ENCODE assay signal across 7 mouse cellular contexts in genomic region chr10:118765544-118766441, GRCm38 (mm10).
DNase-seq lines count a peak whose midpoint lies in the region; ATAC-seq and TF ChIP-seq lines count a peak whose summit lies in the region.

No protein-coding gene starts in this region.

- no peaks in the 10 kb centered on the region for H3K27me3 ChIP-seq in heart, embryonic 10.5 days (ENCODE audit: insufficient read depth, poor library complexity, severe bottlenecking)
- no peaks in the 10 kb centered on the region for H3K27me3 ChIP-seq in spleen, adult 2 months (ENCODE audit: control insufficient read depth, insufficient read depth, low read length)
- H3K27me3 ChIP-seq in forebrain, embryonic 11.5 days (ENCODE audit: control insufficient read depth, insufficient read depth, low read length): no peaks in the 10 kb centered on the region
- H3K27me3 ChIP-seq in hindbrain, embryonic 14.5 days (ENCODE audit: control insufficient read depth, insufficient read depth, low read length): no peaks in the 10 kb centered on the region

- TF ChIP-seq CTCF in spleen, adult 2 months (IDR thresholded peaks at IDR 0.05; ENCODE audit: extremely low read depth, insufficient read depth, insufficient read length, insufficient replicate concordance): no peak

- 28% methylated on average over 14 of the region's 14 CpGs for WGBS in heart, embryonic 10.5 days
- 34% methylated on average over 14 of the region's 14 CpGs for WGBS in spleen, adult 2 months
- 78% methylated on average over 14 of the region's 14 CpGs for WGBS in forebrain, embryonic 11.5 days
- 81% methylated on average over 14 of the region's 14 CpGs for WGBS in hindbrain, embryonic 14.5 days

- DNase-seq in MEL-GATA-1-ER (ENCODE audit: extremely low read depth, low read depth): peak; percentile 4
- peak; percentile 69 for DNase-seq in heart, embryonic 10.5 days (ENCODE audit: low spot score)
- peak; percentile 38 for DNase-seq in kidney, postnatal 10 days
- peak; percentile 42 to 68 for DNase-seq in spleen, adult 2 months (ENCODE audit: low read depth in 1 of 2, low spot score in 2 of 2)
- no peak for DNase-seq in forebrain, embryonic 11.5 days (ENCODE audit: low spot score)
- DNase-seq in right cerebral cortex, postnatal 36 days (ENCODE audit: low spot score in 2 of 2): no peak
- no peak for DNase-seq in hindbrain, embryonic 14.5 days (ENCODE audit: low spot score)

- no peak overlapping the region for H3K4me3 ChIP-seq in heart, embryonic 10.5 days
- no peak overlapping the region for H3K4me3 ChIP-seq in spleen, adult 2 months (ENCODE audit: extremely low read depth, insufficient read depth, insufficient read length)
- no peak overlapping the region for H3K4me3 ChIP-seq in forebrain, embryonic 11.5 days (ENCODE audit: low read depth, low read length)
- H3K4me3 ChIP-seq in hindbrain, embryonic 14.5 days (replicated peaks; ENCODE audit: low read length): no peak overlapping the region

- H3K27ac ChIP-seq in heart, embryonic 10.5 days: peak overlapping the region; percentile 68
- peak overlapping the region; percentile 21; the same call in 1 of the 2 replicates for H3K27ac ChIP-seq in spleen, adult 2 months (ENCODE audit: insufficient read depth, low read length)
- H3K27ac ChIP-seq in forebrain, embryonic 11.5 days (ENCODE audit: low read depth, low read length): no peak overlapping the region
- no peak overlapping the region for H3K27ac ChIP-seq in hindbrain, embryonic 14.5 days

- no peaks in the 10 kb centered on the region for H3K9me3 ChIP-seq in heart, embryonic 10.5 days
- H3K9me3 ChIP-seq in forebrain, embryonic 11.5 days (ENCODE audit: control insufficient read depth, low read length): no peaks in the 10 kb centered on the region
- H3K9me3 ChIP-seq in hindbrain, embryonic 14.5 days (ENCODE audit: control insufficient read depth, low read length): no peaks in the 10 kb centered on the region

- H3K4me1 ChIP-seq in heart, embryonic 10.5 days: peaks cover 39% of the 10 kb centered on the region
- H3K4me1 ChIP-seq in spleen, adult 2 months (ENCODE audit: control insufficient read depth, insufficient read depth, insufficient read length): peaks cover 9% of the 10 kb centered on the region; the same call in 1 of the 2 replicates
- H3K4me1 ChIP-seq in forebrain, embryonic 11.5 days (replicated peaks; ENCODE audit: control insufficient read depth, insufficient read depth, low read length): no peaks in the 10 kb centered on the region
- H3K4me1 ChIP-seq in hindbrain, embryonic 14.5 days (replicated peaks; ENCODE audit: control insufficient read depth, insufficient read depth, low read length): no peaks in the 10 kb centered on the region

- no peak for ATAC-seq in forebrain, embryonic 11.5 days (replicated peaks; ENCODE audit: low FRiP score)
- ATAC-seq in hindbrain, embryonic 14.5 days (ENCODE audit: low FRiP score): no peak

- no peak overlapping the region for H3K4me2 ChIP-seq in forebrain, embryonic 11.5 days (ENCODE audit: low read depth, low read length, severe bottlenecking)
- no peak overlapping the region for H3K4me2 ChIP-seq in hindbrain, embryonic 14.5 days (replicated peaks)

- TF ChIP-seq POLR2A in spleen, adult 2 months (IDR thresholded peaks at IDR 0.05; ENCODE audit: low read depth, low read length): no peak

- H3K36me3 ChIP-seq in heart, embryonic 10.5 days: no peaks in the 10 kb centered on the region
- H3K36me3 ChIP-seq in spleen, adult 2 months (ENCODE audit: control insufficient read depth, insufficient read depth, low read length): no peaks in the 10 kb centered on the region
- no peaks in the 10 kb centered on the region for H3K36me3 ChIP-seq in forebrain, embryonic 11.5 days (ENCODE audit: control insufficient read depth, insufficient read depth, low read length)
- no peaks in the 10 kb centered on the region for H3K36me3 ChIP-seq in hindbrain, embryonic 14.5 days (replicated peaks; ENCODE audit: control insufficient read depth, insufficient read depth)

- H3K9ac ChIP-seq in forebrain, embryonic 11.5 days (ENCODE audit: low read length): no peak overlapping the region
- no peak overlapping the region for H3K9ac ChIP-seq in hindbrain, embryonic 14.5 days

Comparison
In these comparisons a context has a peak if more than half of its experiments do, and no peak if none do; other contexts are left out.
1. DNase-seq: peak in MEL-GATA-1-ER (single experiment), heart, embryonic 10.5 days (single experiment), kidney, postnatal 10 days (single experiment) and spleen, adult 2 months (2 of 2); none in forebrain, embryonic 11.5 days (single experiment), right cerebral cortex, postnatal 36 days (0 of 2) and hindbrain, embryonic 14.5 days (single experiment).
2. H3K27ac ChIP-seq: peak in heart, embryonic 10.5 days (single experiment) and spleen, adult 2 months (single experiment); none in forebrain, embryonic 11.5 days (single experiment) and hindbrain, embryonic 14.5 days (single experiment).